Mouse (Mus musculus): ENCODE measurements around the gene Lpcat3. TPM values are rescaled to one million over a fixed set of nuclear protein-coding genes. Genes with fewer than 3 reads are reported as not detected.

Gene Lpcat3
- polyA plus RNA-seq, 1 experiment from 2014 or later: 47.2 TPM

- Histone ChIP-seq H3K27me3 (replicated peaks) (no peaks in the 10 kb centered on the region), H3K4me3 (replicated peaks) (no peak overlapping the region), H3K27ac (replicated peaks) (no peak overlapping the region), H3K9me3 (replicated peaks) (no peaks in the 10 kb centered on the region), H3K9ac (replicated peaks) (no peak overlapping the region), H3K4me1 (peaks cover 13% of the 10 kb centered on the region), H3K4me2 (no peak overlapping the region), H3K36me3 (peaks cover 19% of the 10 kb centered on the region)
- 90% methylated on average over 7 of the region's 7 CpGs for WGBS
- ATAC-seq (ENCODE audit: low FRiP score): no peak
Observed at GRCm38 (mm10) chr6:124696441-124697150, 33.8 kb downstream of the Lpcat3 start.

GRCm38 (mm10) chr6:124698751-124699150, 35.9 kb downstream of the Lpcat3 start:
- Histone ChIP-seq H3K27me3 (replicated peaks) (no peaks in the 10 kb centered on the region), H3K4me2 (no peak overlapping the region), H3K27ac (replicated peaks) (no peak overlapping the region), H3K4me1 (peaks cover 11% of the 10 kb centered on the region), H3K36me3 (peaks cover 40% of the 10 kb centered on the region), H3K9me3 (replicated peaks) (no peaks in the 10 kb centered on the region), H3K4me3 (replicated peaks) (no peak overlapping the region), H3K9ac (replicated peaks) (no peak overlapping the region)
- 90% methylated on average over 6 of the region's 6 CpGs for WGBS
- ATAC-seq (ENCODE audit: low FRiP score): no peak

GRCm38 (mm10) chr6:124699366-124699765, 36.5 kb downstream of the Lpcat3 start:
- H3K27ac ChIP-seq (replicated peaks): no peak overlapping the region
- peaks cover 5% of the 10 kb centered on the region for H3K4me1 ChIP-seq
- no peaks in the 10 kb centered on the region for H3K27me3 ChIP-seq (replicated peaks)
- no peak overlapping the region for H3K4me2 ChIP-seq
- no peak overlapping the region for H3K4me3 ChIP-seq (replicated peaks)
- no peak for ATAC-seq (ENCODE audit: low FRiP score)
- H3K9ac ChIP-seq (replicated peaks): no peak overlapping the region
- peaks cover 46% of the 10 kb centered on the region for H3K36me3 ChIP-seq
- WGBS: 86% methylated on average over 4 of the region's 4 CpGs
- no peaks in the 10 kb centered on the region for H3K9me3 ChIP-seq (replicated peaks)

GRCm38 (mm10) chr6:124699962-124700610, 37.3 kb downstream of the Lpcat3 start:
- Histone ChIP-seq H3K27me3 (replicated peaks) (no peaks in the 10 kb centered on the region), H3K27ac (replicated peaks) (no peak overlapping the region), H3K4me1 (no peaks in the 10 kb centered on the region), H3K36me3 (peaks cover 53% of the 10 kb centered on the region), H3K9ac (replicated peaks) (no peak overlapping the region), H3K4me3 (replicated peaks) (no peak overlapping the region), H3K9me3 (replicated peaks) (no peaks in the 10 kb centered on the region), H3K4me2 (no peak overlapping the region)
- ATAC-seq (ENCODE audit: low FRiP score): no peak
- 84% methylated on average over 11 of the region's 11 CpGs for WGBS

GRCm38 (mm10) chr6:124701338-124701737, 38.5 kb downstream of the Lpcat3 start:
- H3K4me1 ChIP-seq: no peaks in the 10 kb centered on the region
- no peaks in the 10 kb centered on the region for H3K27me3 ChIP-seq (replicated peaks)
- no peak overlapping the region for H3K4me2 ChIP-seq
- no peak overlapping the region for H3K27ac ChIP-seq (replicated peaks)
- H3K36me3 ChIP-seq: peaks cover 60% of the 10 kb centered on the region
- H3K9ac ChIP-seq (replicated peaks): no peak overlapping the region
- H3K9me3 ChIP-seq (replicated peaks): no peaks in the 10 kb centered on the region
- 82% methylated on average over 8 of the region's 8 CpGs for WGBS
- H3K4me3 ChIP-seq (replicated peaks): no peak overlapping the region
- no peak for ATAC-seq (ENCODE audit: low FRiP score)

- H3K36me3 ChIP-seq: peaks cover 60% of the 10 kb centered on the region
- H3K27ac ChIP-seq (replicated peaks): no peak overlapping the region
- no peak overlapping the region for H3K4me3 ChIP-seq (replicated peaks)
- 90% methylated on average over 17 of the region's 17 CpGs for WGBS
- H3K27me3 ChIP-seq (replicated peaks): no peaks in the 10 kb centered on the region
- ATAC-seq (ENCODE audit: low FRiP score): no peak
- H3K4me2 ChIP-seq: no peak overlapping the region
- no peaks in the 10 kb centered on the region for H3K9me3 ChIP-seq (replicated peaks)
- H3K4me1 ChIP-seq: no peaks in the 10 kb centered on the region
- no peak overlapping the region for H3K9ac ChIP-seq (replicated peaks)
Observed at GRCm38 (mm10) chr6:124702102-124702783, 39.4 kb downstream of the Lpcat3 start.

- no peak overlapping the region for H3K9ac ChIP-seq (replicated peaks)
- H3K9me3 ChIP-seq (replicated peaks): no peaks in the 10 kb centered on the region
- H3K4me1 ChIP-seq: no peaks in the 10 kb centered on the region
- H3K4me3 ChIP-seq (replicated peaks): no peak overlapping the region
- H3K27me3 ChIP-seq (replicated peaks): no peaks in the 10 kb centered on the region
- H3K4me2 ChIP-seq: no peak overlapping the region
- no peak overlapping the region for H3K27ac ChIP-seq (replicated peaks)
- H3K36me3 ChIP-seq: peaks cover 64% of the 10 kb centered on the region
- 60% methylated on average over 3 of the region's 3 CpGs for WGBS
- peak; percentile 59 for ATAC-seq (ENCODE audit: low FRiP score)
Observed at GRCm38 (mm10) chr6:124702784-124703103, 39.9 kb downstream of the Lpcat3 start.

GRCm38 (mm10) chr6:124703789-124704188, 41.0 kb downstream of the Lpcat3 start:
- ATAC-seq (ENCODE audit: low FRiP score): no peak
- H3K4me2 ChIP-seq: no peak overlapping the region
- no peaks in the 10 kb centered on the region for H3K4me1 ChIP-seq
- no peaks in the 10 kb centered on the region for H3K9me3 ChIP-seq (replicated peaks)
- WGBS: 86% methylated on average over 7 of the region's 7 CpGs
- H3K27ac ChIP-seq (replicated peaks): no peak overlapping the region
- no peak overlapping the region for H3K9ac ChIP-seq (replicated peaks)
- H3K27me3 ChIP-seq (replicated peaks): no peaks in the 10 kb centered on the region
- H3K4me3 ChIP-seq (replicated peaks): no peak overlapping the region
- H3K36me3 ChIP-seq: peaks cover 64% of the 10 kb centered on the region

GRCm38 (mm10) chr6:124704417-124704816, 41.6 kb downstream of the Lpcat3 start:
- H3K27ac ChIP-seq (replicated peaks): no peak overlapping the region
- no peak overlapping the region for H3K4me3 ChIP-seq (replicated peaks)
- no peak overlapping the region for H3K4me2 ChIP-seq
- no peaks in the 10 kb centered on the region for H3K9me3 ChIP-seq (replicated peaks)
- 98% methylated on average over 2 of the region's 2 CpGs for WGBS
- H3K27me3 ChIP-seq (replicated peaks): no peaks in the 10 kb centered on the region
- H3K9ac ChIP-seq (replicated peaks): no peak overlapping the region
- H3K4me1 ChIP-seq: peaks cover 4% of the 10 kb centered on the region
- H3K36me3 ChIP-seq: peaks cover 59% of the 10 kb centered on the region
- no peak for ATAC-seq (ENCODE audit: low FRiP score)

GRCm38 (mm10) chr6:124706061-124706627, 43.3 kb downstream of the Lpcat3 start:
- peaks cover 49% of the 10 kb centered on the region for H3K36me3 ChIP-seq

GRCm38 (mm10) chr6:124708289-124708889, 45.6 kb downstream of the Lpcat3 start:
- no peak for ATAC-seq (ENCODE audit: low FRiP score)
- Histone ChIP-seq H3K27me3 (replicated peaks) (no peaks in the 10 kb centered on the region), H3K9ac (replicated peaks) (no peak overlapping the region), H3K4me3 (replicated peaks) (no peak overlapping the region), H3K36me3 (peaks cover 32% of the 10 kb centered on the region), H3K27ac (replicated peaks) (no peak overlapping the region), H3K9me3 (replicated peaks) (no peaks in the 10 kb centered on the region), H3K4me1 (peaks cover 33% of the 10 kb centered on the region), H3K4me2 (no peak overlapping the region)
- WGBS: 96% methylated on average over 10 of the region's 10 CpGs

More at GRCm38 (mm10) chr6:124706061-124706627, 43.3 kb downstream of the Lpcat3 start:
- no peak overlapping the region for H3K4me3 ChIP-seq (replicated peaks)
- H3K9ac ChIP-seq (replicated peaks): no peak overlapping the region
- peaks cover 21% of the 10 kb centered on the region for H3K4me1 ChIP-seq
- no peak overlapping the region for H3K27ac ChIP-seq (replicated peaks)
- no peak overlapping the region for H3K4me2 ChIP-seq
- no peak for ATAC-seq (ENCODE audit: low FRiP score)
- no peaks in the 10 kb centered on the region for H3K27me3 ChIP-seq (replicated peaks)
- H3K9me3 ChIP-seq (replicated peaks): no peaks in the 10 kb centered on the region
- 89% methylated on average over 5 of the region's 5 CpGs for WGBS

All from neural tube, embryonic 15.5 days (tissue).